ENCODE assay signal across 14 mouse cellular contexts in genomic region chr19:22800471-22800870, GRCm38 (mm10).
DNase-seq lines count a peak whose midpoint lies in the region; TF ChIP-seq lines count a peak whose summit lies in the region.
"Had no signal": no experiment of that assay in that cellular context is flagged by ENCODE, and none has a peak within 500 bp of the region (broad histone marks: within the 10 kb centered on the region; RNA-seq: fewer than 3 reads in every experiment).

No protein-coding gene starts in this region.

- H3K27ac ChIP-seq in cortical plate, adult 2 months (ENCODE audit: insufficient read depth, low read length), result 0 out of 2 replicates have a peak overlapping the region, but pooled peaks have one; percentile 10
- H3K27ac ChIP-seq: heart, embryonic 13.5 days; macrophage; neural tube, embryonic 12.5 days had no signal

- no peak overlapping the region for H3K4me3 ChIP-seq in cortical plate, adult 2 months (ENCODE audit: insufficient read depth, low read length)
- H3K4me3 ChIP-seq: heart, embryonic 13.5 days; neural tube, embryonic 12.5 days had no signal

- peaks cover 3% of the 10 kb centered on the region; the same call in 1 of the 2 replicates for H3K4me1 ChIP-seq in cortical plate, adult 2 months (ENCODE audit: control insufficient read depth, insufficient read depth, low read length)
- H3K4me1 ChIP-seq: heart, embryonic 13.5 days; neural tube, embryonic 12.5 days had no signal

- no peak for TF ChIP-seq CTCF in cortical plate, adult 2 months (IDR thresholded peaks at IDR 0.05; ENCODE audit: extremely low read depth, insufficient read depth, low read length)

- no peak for TF ChIP-seq POLR2A in cortical plate, adult 2 months (IDR thresholded peaks at IDR 0.05; ENCODE audit: extremely low read depth, insufficient read depth, low read length)

- peak; percentile 44 for DNase-seq in heart, adult 11 months
- no peak for DNase-seq in heart, adult 9 months (ENCODE audit: low spot score in 2 of 2)
- DNase-seq in left cerebral cortex, postnatal 36 days (ENCODE audit: low spot score in 2 of 2), result peak; percentile 11 to 30
- DNase-seq in left cerebral cortex, adult 11 months (ENCODE audit: low spot score), result no peak
- peak; percentile 35 for DNase-seq in cerebellum, adult 8-10 months
- no peak for DNase-seq in Muller cell, postnatal 12 days (ENCODE audit: inconsistent ontology term)
- DNase-seq in liver, result no peak
- DNase-seq: adrenal gland, postnatal 25 days; gastrocnemius, postnatal 25 days; midbrain, embryonic 14.5 days had no signal

- intact Hi-C loops in left cerebral cortex, postnatal 36 days (cut with DNase I), result no loop called here

Comparison
In these comparisons a context has a peak if more than half of its experiments do, and no peak if none do; other contexts are left out.
1. DNase-seq: peak in heart, adult 11 months (single experiment), left cerebral cortex, postnatal 36 days (2 of 2) and cerebellum, adult 8-10 months (single experiment); none in heart, adult 9 months (0 of 2), left cerebral cortex, adult 11 months (single experiment), Muller cell, postnatal 12 days (single experiment) and liver (single experiment).